Mouse (Mus musculus) liver, embryonic 16.5 days (tissue): ENCODE results near the gene Mctp1. TPM values are rescaled to one million over a fixed set of nuclear protein-coding genes. Genes with fewer than 3 reads are reported as not detected.
"Not testable (repeated sequence)": the region's sequence is repeated elsewhere in the genome, so short reads cannot be mapped to it uniquely, and the experiment has no call there.

ENCODE experiments used
- ATAC-seq: fragments of 200-750 bp; cut with Nextera tagmentation; 2 replicates; pipeline ENCODE4 v1.8.0; 2017; ENCODE audit warnings: low read depth, mild to moderate bottlenecking, moderate number of reproducible peaks, moderate library complexity
- H3K27ac ChIP-seq: fragments of 300-500 bp; sonication (generic); 2 replicates; pipeline ENCODE4 v1.5.1; 2014; ENCODE audit warnings: mild to moderate bottlenecking, low read length
- H3K27me3 ChIP-seq: fragments of 300-500 bp; sonication (generic); 2 replicates; pipeline ENCODE4 v1.6.1; 2014; ENCODE audit warnings: low read depth, low read length, mixed read lengths; ENCODE audit not compliant: control insufficient read depth, insufficient read depth
- H3K36me3 ChIP-seq: fragments of 300-500 bp; sonication (generic); 2 replicates; pipeline ENCODE4 v1.6.1; 2014; ENCODE audit warnings: mild to moderate bottlenecking; ENCODE audit not compliant: control insufficient read depth, insufficient read depth
- H3K4me1 ChIP-seq: fragments of 300-500 bp; sonication (generic); 2 replicates; pipeline ENCODE4 v1.6.1; 2014; ENCODE audit warnings: low read depth, low read length, mixed read lengths; ENCODE audit not compliant: control insufficient read depth
- H3K4me2 ChIP-seq: fragments of 300-500 bp; sonication (generic); 2 replicates; pipeline ENCODE4 v1.6.1; 2014; ENCODE audit warnings: low read depth, low read length, mixed read lengths
- H3K4me3 ChIP-seq: fragments of 300-500 bp; sonication (generic); 2 replicates; pipeline ENCODE4 v1.5.1; 2014; ENCODE audit warnings: low read depth, mild to moderate bottlenecking, low read length
- H3K9ac ChIP-seq: fragments of 300-500 bp; sonication (generic); 2 replicates; pipeline ENCODE4 v1.6.1; 2014; ENCODE audit warnings: low read depth, low read length
- H3K9me3 ChIP-seq: fragments of 300-500 bp; sonication (generic); replicated peaks from 2 replicates; pipeline ENCODE4 v1.6.1; 2016; ENCODE audit warnings: low read length; ENCODE audit not compliant: control insufficient read depth
- WGBS: fragments of 180-500 bp; shearing (Covaris S2); extraction: QIAGEN DNeasy Blood & Tissue Kit; methylation state at CpG from one replicate; pipeline ENCODE4 v1.1.7; 2014; ENCODE audit not compliant: insufficient replicate concordance; 5-methylcytosine and 5-hydroxymethylcytosine counted together
- polyA plus RNA-seq: library from polyadenylated mRNA; unstranded; fragments of >200 nt; fragmentation: Nextera tagmentation; extraction: Ambion mirVana; gene quantifications from 2 replicates; pipeline ENCODE4 v1.2.1, GENCODE M21; 2015

Mctp1 gene
- polyA plus RNA-seq, result 2.3 and 2.4 TPM in 2 replicates

DNA sequence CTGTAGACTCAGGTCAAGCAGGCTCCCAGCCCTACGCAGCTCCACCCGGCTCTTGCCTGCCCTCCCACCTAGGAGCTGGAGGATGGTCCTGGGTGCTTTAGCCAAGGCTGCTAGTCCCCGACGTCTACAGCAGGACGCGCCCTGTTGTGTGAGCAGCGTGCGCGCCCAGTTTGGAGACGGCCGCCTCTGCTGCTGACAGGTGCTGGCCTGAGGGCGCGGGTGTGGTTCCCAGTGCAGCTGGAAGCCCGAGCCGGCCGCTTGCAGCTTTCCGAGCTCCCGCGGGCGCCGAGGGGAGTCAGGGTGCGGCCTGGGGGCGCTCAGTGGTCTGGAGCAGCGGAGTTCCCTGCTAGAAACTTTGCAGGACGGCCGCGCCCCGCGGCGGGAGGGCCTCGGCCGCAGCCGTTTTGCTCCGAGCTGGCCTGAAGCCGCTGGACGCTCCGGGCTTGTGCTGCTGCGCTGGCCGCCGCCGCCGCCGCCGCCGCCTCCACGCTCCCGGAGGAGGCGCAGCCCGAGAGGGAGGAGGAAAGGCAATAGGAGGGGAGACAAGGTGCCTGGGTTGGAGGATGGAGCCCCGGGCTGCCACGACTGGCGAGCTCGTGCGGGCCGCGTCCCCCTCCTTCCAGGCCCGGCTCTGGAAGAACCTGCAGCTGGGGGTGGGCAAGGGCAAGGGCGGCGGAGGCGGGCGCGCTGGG is at the start of gene Mctp1:
Mctp1 (plus strand) TSS at position 564 of the 692 bp plus-strand sequence.
- Histone ChIP-seq H3K9me3 (no peaks in the 10 kb centered on the region), H3K36me3 (no peaks in the 10 kb centered on the region), H3K9ac (peak within 1 kb of the TSS; percentile 41; the same call in 1 of the 2 replicates), H3K4me1 (peaks cover 3% of the 10 kb centered on the region; the same call in 1 of the 2 replicates), H3K27ac (no peak within 1 kb of the TSS), H3K4me2 (peak within 1 kb of the TSS; percentile 76), H3K4me3 (peak within 1 kb of the TSS; percentile 53), H3K27me3 (peaks cover 26% of the 10 kb centered on the region)
- peak; percentile 77 for ATAC-seq
- WGBS, result under 1% methylated on average over 49 of the region's 62 CpGs

DNA sequence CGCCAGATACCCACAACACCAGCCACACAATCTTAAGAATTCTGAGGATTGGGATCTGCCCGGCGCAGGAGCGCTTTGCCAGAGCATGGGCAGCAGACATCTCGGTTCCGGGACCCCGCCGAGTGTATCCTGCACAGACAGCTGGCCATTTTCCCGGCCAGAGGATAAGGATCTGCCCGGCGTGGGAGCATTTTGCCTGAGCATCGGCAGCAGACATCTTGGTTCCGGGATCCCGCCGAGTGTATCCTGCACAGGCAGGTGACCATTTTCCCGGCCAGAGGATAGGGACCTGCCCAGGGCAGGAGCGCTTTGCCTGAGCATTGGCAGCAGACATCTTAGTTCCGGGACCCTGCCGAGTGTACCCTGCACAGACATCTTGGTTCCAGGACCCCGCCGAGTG is 38.4 kb upstream of the Mctp1 start:
- not testable (repeated sequence) for ATAC-seq, H3K4me1 ChIP-seq, H3K9me3 ChIP-seq, H3K36me3 ChIP-seq, H3K4me2 ChIP-seq, H3K27me3 ChIP-seq, H3K4me3 ChIP-seq, H3K27ac ChIP-seq, H3K9ac ChIP-seq
- 68% methylated on average over 19 of the region's 21 CpGs for WGBS

DNA sequence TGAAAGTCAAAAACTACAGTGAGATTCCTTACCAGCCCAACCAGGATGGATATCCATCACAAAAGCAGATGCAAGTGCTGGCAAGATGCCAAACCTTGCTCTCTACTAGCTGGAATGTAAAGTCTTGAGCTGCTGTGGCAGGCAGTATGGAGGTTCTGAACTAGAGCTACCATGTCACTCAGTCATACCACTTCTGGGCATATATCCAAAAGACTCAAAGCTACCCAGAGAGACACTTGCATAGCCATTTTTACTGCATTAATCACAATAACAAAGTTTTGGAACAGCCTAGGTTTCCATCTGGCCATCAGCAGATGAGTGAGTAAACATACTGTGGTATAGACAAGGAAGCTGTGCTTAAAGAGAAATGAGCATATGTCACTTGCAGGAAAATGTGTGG is 25.6 kb upstream of the Mctp1 start:
- H3K27ac ChIP-seq, result no peak overlapping the region
- no peaks in the 10 kb centered on the region for H3K36me3 ChIP-seq
- H3K4me3 ChIP-seq, result no peak overlapping the region
- H3K27me3 ChIP-seq, result no peaks in the 10 kb centered on the region
- no peak overlapping the region for H3K9ac ChIP-seq
- H3K9me3 ChIP-seq, result no peaks in the 10 kb centered on the region
- no peaks in the 10 kb centered on the region for H3K4me1 ChIP-seq
- ATAC-seq, result no peak
- H3K4me2 ChIP-seq, result no peak overlapping the region

DNA sequence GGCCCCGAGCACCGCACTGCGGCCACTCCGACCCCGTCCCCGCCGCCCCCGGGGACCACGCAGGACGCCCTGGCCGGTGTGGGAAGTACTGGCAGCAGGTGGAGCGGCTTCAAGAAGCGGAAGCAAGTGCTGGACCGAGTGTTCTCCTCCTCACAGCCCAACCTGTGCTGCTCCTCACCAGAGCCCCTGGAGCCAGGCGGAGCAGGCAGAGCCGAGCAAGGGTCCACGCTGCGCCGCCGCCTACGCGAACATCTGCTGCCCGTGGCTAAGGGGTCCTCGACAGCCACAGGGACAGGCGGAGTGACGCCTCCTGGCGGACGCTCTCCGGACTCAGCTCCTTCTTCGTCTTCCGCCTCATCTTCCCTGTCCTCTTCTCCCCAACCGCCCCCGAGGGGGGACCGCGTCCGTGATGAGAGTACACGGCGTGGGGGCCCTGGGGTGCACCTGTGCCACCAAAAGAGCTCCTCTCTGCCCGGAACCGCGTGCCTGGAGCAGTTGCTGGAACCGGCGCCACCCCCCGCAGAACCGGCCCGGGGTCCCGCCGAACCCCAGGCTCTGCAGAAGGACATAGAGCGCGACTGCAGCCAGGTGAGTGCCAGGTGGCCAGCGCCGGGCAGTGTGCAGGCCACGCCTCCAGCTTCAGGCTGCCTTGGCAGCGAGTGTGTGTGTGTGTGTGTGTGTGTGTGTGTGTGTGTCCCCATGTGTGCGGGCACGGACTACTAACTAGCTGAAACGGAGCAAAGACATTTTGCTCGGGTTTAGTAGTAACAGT is 515 bp downstream of the Mctp1 start:
- WGBS, result under 1% methylated on average over 54 of the region's 58 CpGs
- Histone ChIP-seq H3K36me3 (no peaks in the 10 kb centered on the region), H3K4me3 (peak overlapping the region; percentile 53), H3K9ac (peak overlapping the region; percentile 41; the same call in 1 of the 2 replicates), H3K27ac (no peak overlapping the region), H3K27me3 (peaks cover 26% of the 10 kb centered on the region), H3K4me2 (peak overlapping the region; percentile 76), H3K9me3 (no peaks in the 10 kb centered on the region), H3K4me1 (peaks cover 3% of the 10 kb centered on the region; the same call in 1 of the 2 replicates)
- peak; percentile 51 for ATAC-seq

DNA sequence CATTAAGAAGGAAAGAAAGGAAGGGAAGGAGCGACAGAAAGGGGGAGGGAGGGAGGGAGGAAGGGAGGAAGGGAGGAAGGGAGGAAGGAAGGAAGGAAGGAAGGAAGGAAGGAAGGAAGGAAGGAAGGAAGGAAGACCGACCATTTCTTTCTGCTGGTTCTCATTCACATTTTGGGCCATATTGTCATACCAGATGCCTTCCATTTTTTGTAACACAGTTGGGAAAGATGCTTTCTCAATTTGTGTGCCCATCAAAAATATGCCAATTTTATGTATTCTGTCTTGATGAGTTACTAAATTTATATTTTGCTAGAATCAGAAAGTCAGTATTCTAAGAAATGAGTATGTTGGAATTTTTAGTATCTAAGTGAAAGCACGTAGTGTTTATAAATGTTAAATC is 4.3 kb downstream of the Mctp1 start:
- WGBS, result 41% methylated on average over 3 of the region's 3 CpGs
- no peak overlapping the region for H3K4me2 ChIP-seq
- H3K9me3 ChIP-seq, result no peaks in the 10 kb centered on the region
- H3K4me1 ChIP-seq, result peaks cover 3% of the 10 kb centered on the region; the same call in 1 of the 2 replicates
- H3K9ac ChIP-seq, result no peak overlapping the region
- no peaks in the 10 kb centered on the region for H3K36me3 ChIP-seq
- peaks cover 19% of the 10 kb centered on the region for H3K27me3 ChIP-seq
- H3K4me3 ChIP-seq, result no peak overlapping the region
- no peak for ATAC-seq
- no peak overlapping the region for H3K27ac ChIP-seq

DNA sequence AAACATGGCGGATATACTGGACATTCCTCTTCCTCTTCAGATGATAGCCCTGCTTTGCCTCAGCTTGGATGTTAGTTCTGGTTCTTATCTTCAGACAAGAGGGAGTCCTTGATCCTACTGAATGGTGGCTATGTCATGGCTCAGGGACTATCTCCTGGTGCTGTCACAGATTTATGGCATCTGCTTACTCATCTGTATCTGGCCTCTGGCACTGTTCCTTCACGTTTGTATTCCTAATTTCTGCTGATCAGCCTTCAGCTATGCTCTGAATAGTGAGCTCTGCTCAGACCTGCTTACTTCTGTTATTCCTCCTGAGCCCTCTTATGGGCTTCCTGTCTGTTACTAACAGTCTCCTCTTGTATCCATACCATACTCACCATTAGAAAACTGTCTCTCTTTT is 7.6 kb downstream of the Mctp1 start:
- 33% methylated on average over 2 of the region's 2 CpGs for WGBS

DNA sequence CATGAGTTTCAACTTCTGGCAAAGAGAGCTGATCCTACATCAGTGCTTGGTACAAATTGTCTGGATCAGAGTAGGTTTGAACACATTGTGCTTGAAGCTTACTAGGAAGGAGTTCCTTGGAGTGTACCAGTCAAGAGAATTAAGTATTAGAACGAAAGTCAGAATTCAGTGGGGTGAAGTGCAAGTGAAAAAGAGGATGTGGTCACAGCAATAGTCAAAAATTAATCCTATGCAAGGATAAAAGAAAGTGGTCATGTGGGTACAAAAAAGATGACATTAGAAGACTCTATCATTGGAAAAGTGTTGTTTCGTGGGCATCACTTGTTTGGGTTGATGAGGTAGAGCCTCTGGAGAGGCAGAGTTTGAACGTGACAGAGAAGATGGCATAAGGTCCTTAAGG is 8.8 kb downstream of the Mctp1 start:
- H3K27ac ChIP-seq, result no peak overlapping the region
- no peaks in the 10 kb centered on the region for H3K36me3 ChIP-seq
- no peak for ATAC-seq
- H3K4me3 ChIP-seq, result no peak overlapping the region
- no peak overlapping the region for H3K9ac ChIP-seq
- no peaks in the 10 kb centered on the region for H3K27me3 ChIP-seq
- no peaks in the 10 kb centered on the region for H3K4me1 ChIP-seq
- no peaks in the 10 kb centered on the region for H3K9me3 ChIP-seq
- 39% methylated on average over 3 of the region's 3 CpGs for WGBS
- H3K4me2 ChIP-seq, result no peak overlapping the region

More for the DNA sequence above, 7.6 kb downstream of the Mctp1 start:
- Histone ChIP-seq H3K9ac (no peak overlapping the region), H3K4me1 (no peaks in the 10 kb centered on the region), H3K27ac (no peak overlapping the region), H3K36me3 (no peaks in the 10 kb centered on the region), H3K4me3 (no peak overlapping the region), H3K4me2 (no peak overlapping the region), H3K27me3 (no peaks in the 10 kb centered on the region), H3K9me3 (no peaks in the 10 kb centered on the region)
- no peak for ATAC-seq

DNA sequence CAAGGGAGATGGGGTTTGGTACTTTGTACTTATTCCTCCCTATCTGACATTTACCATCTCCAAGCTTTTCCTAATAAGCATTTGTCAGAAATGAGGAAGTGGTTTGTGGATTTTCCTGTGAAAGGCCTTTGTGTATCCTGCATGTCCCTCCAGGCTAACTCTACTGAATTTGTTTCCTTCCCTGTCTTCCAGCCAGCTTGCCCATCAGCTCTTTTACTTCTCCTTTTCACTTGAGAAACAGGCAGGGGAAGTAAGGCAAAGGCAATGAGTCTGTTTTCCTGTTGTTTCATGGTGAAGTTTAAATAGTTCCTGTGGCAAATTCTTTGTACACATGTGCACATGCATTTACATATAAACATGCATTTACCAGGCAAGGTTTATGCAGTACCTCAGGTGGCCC is 11.6 kb downstream of the Mctp1 start:
- H3K4me1 ChIP-seq, result no peaks in the 10 kb centered on the region
- no peaks in the 10 kb centered on the region for H3K9me3 ChIP-seq
- no peaks in the 10 kb centered on the region for H3K27me3 ChIP-seq
- H3K4me3 ChIP-seq, result no peak overlapping the region
- no peak overlapping the region for H3K9ac ChIP-seq
- no peak for ATAC-seq
- no peak overlapping the region for H3K4me2 ChIP-seq
- H3K36me3 ChIP-seq, result no peaks in the 10 kb centered on the region
- H3K27ac ChIP-seq, result no peak overlapping the region

DNA sequence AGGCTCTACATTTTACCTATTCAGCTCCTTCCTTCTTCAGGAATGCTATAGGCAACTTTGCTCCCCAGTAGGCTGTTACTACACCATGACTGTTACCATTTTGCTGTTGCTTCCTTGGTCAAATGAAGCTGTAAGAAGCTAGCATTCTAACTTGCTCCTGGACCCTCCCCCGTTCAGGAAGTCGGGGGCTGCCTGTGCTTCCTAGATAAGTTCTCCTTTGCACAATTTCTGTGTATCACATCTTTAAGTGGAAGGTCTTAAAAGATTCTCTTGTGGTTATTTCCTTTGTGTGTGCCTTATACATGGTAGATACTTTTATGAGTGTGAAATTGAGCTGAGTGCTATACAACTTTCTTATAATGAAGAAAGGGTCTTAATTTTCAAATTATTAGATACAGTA is 25.0 kb downstream of the Mctp1 start:
- H3K4me3 ChIP-seq, result no peak overlapping the region
- no peaks in the 10 kb centered on the region for H3K36me3 ChIP-seq
- no peaks in the 10 kb centered on the region for H3K9me3 ChIP-seq
- no peaks in the 10 kb centered on the region for H3K27me3 ChIP-seq
- H3K27ac ChIP-seq, result no peak overlapping the region
- no peak overlapping the region for H3K4me2 ChIP-seq
- H3K4me1 ChIP-seq, result no peaks in the 10 kb centered on the region
- ATAC-seq, result no peak
- 8% methylated on average over 2 of the region's 2 CpGs for WGBS
- H3K9ac ChIP-seq, result no peak overlapping the region
